Mouse (Mus musculus): Measurements from ENCODE around the gene Htr6. TPM values are rescaled to one million over a fixed set of nuclear protein-coding genes. Genes with fewer than 3 reads are reported as not detected.

Gene Htr6
- polyA plus RNA-seq, 1 experiment from 2014 or later, result not detected

GRCm38 (mm10) chr4:139011201-139011702 is 64.1 kb downstream of the Htr6 start:
- Histone ChIP-seq H3K36me3 (ENCODE audit: insufficient read depth) (no peaks in the 10 kb centered on the region), H3K27me3 (ENCODE audit: insufficient read depth, low read length) (no peaks in the 10 kb centered on the region), H3K4me3 (ENCODE audit: low read depth, low read length) (no peak overlapping the region), H3K9ac (no peak overlapping the region), H3K9me3 (ENCODE audit: low read depth, low read length) (no peaks in the 10 kb centered on the region; the same call in 1 of the 2 replicates), H3K4me2 (no peak overlapping the region), H3K27ac (ENCODE audit: low read depth) (no peak overlapping the region), H3K4me1 (ENCODE audit: insufficient read depth) (no peaks in the 10 kb centered on the region)
- no peak for TF ChIP-seq CTCF (IDR thresholded peaks at IDR 0.05; ENCODE audit: low read depth)
- 80% methylated on average over 13 of the region's 13 CpGs for WGBS
- no peak for ATAC-seq (ENCODE audit: insufficient read depth)
- peak; percentile 24 for DNase-seq

Other genes starting within 250 kb of the Htr6 start
- 0.46 and 0.61 TPM in 2 replicates for gene Pla2g5, start 212.1 kb downstream of the Htr6 start, polyA plus RNA-seq (2014; fragmentation: Nextera tagmentation; extraction: Ambion mirVana)
- not detected in 2 replicates for gene Gm13030, start 201.6 kb downstream of the Htr6 start, polyA plus RNA-seq (2014; fragmentation: Nextera tagmentation; extraction: Ambion mirVana)
- gene Pla2g2e, start 197.6 kb downstream of the Htr6 start, polyA plus RNA-seq (2014; fragmentation: Nextera tagmentation; extraction: Ambion mirVana), result not detected in 2 replicates
- 3.0 and 3.2 TPM in 2 replicates for gene Otud3, start 161.6 kb downstream of the Htr6 start, polyA plus RNA-seq (2014; fragmentation: Nextera tagmentation; extraction: Ambion mirVana)
- 0.24 and 0.69 TPM in 2 replicates for gene Rnf186, start 108.5 kb downstream of the Htr6 start, polyA plus RNA-seq (2014; fragmentation: Nextera tagmentation; extraction: Ambion mirVana)
- gene Tmco4, start 102.7 kb downstream of the Htr6 start, polyA plus RNA-seq (2014; fragmentation: Nextera tagmentation; extraction: Ambion mirVana), result 2.6 and 3.7 TPM in 2 replicates
- 43.8 and 48.0 TPM in 2 replicates for gene Nbl1, start 17.4 kb upstream of the Htr6 start, polyA plus RNA-seq (2014; fragmentation: Nextera tagmentation; extraction: Ambion mirVana)
- gene Minos1, start 55.5 kb upstream of the Htr6 start, polyA plus RNA-seq (2014; fragmentation: Nextera tagmentation; extraction: Ambion mirVana), result 501 and 531 TPM in 2 replicates
- gene Capzb, start 117.3 kb upstream of the Htr6 start, polyA plus RNA-seq (2014; fragmentation: Nextera tagmentation; extraction: Ambion mirVana), result 332 and 336 TPM in 2 replicates
- 10.5 and 11.0 TPM in 2 replicates for gene Pqlc2, start 235.1 kb upstream of the Htr6 start, polyA plus RNA-seq (2014; fragmentation: Nextera tagmentation; extraction: Ambion mirVana)
- gene Akr7a5, start 235.2 kb upstream of the Htr6 start, polyA plus RNA-seq (2014; fragmentation: Nextera tagmentation; extraction: Ambion mirVana), result 87.5 and 101 TPM in 2 replicates

All from lung, embryonic 14.5 days (tissue).